ENCODE assay signal across 8 mouse cellular contexts in the genomic region with DNA sequence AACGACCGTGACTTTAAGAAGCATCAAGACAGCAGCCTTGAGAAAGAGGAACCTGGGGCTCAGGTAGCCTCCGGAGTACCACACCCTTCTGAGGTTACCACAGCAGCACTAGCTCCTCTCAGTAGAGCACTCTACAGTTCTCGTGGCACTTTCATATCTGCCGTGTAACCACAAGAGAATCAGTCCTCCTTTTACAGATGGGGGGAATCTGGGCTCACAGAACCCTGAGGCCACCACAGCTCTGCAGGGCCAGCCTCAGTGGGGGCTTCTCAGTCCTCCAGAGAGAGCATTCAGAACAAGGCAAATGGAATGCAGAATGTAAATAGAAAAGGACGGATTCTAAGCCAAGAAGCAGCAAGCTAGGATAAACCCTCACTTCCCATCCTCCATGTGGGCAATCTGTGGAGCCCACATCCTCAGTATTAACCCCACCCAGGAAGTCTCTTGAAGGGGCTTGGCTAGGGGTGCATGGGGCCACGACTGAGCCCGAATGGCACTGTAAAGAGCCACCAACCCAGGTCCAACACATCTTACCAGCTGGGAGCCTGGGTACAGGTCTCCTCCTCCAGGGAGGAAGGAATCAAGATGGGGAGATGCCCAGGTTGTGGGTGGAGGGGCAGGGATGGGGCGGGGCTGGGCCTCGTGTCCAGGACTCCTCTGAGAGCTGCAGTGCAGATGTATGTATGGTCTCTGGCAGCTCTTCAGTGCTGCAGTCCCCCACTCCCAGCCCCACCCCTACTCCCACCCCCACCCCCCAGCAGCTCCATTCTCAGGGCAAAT. TPM values are rescaled to one million over a fixed set of nuclear protein-coding genes. Genes with fewer than 3 reads are reported as not detected.
DNase-seq lines count a peak whose midpoint lies in the region; ATAC-seq and TF ChIP-seq lines count a peak whose summit lies in the region.

No protein-coding gene starts in this region.

- H3K27ac ChIP-seq in cerebellum, adult 2 months (ENCODE audit: insufficient read depth, low read length) = no peak overlapping the region
- peak overlapping the region; percentile 82 for H3K27ac ChIP-seq in hindbrain, embryonic 10.5 days

- TF ChIP-seq CTCF in cerebellum, adult 2 months (IDR thresholded peaks at IDR 0.05; ENCODE audit: borderline replicate concordance, insufficient read depth, low read depth, low read length) = no peak
- TF ChIP-seq CTCF in C2C12 (IDR thresholded peaks at IDR 0.05; ENCODE audit: control insufficient read depth, insufficient read depth, insufficient read length) = no peak

- H3K27me3 ChIP-seq in cerebellum, adult 2 months (ENCODE audit: control insufficient read depth, insufficient read depth, low read length) = no peaks in the 10 kb centered on the region
- H3K27me3 ChIP-seq in C2C12 (ENCODE audit: control insufficient read depth, insufficient read depth, insufficient read length) = no peaks in the 10 kb centered on the region
- peaks cover 52% of the 10 kb centered on the region for H3K27me3 ChIP-seq in hindbrain, embryonic 10.5 days (ENCODE audit: insufficient read depth, poor library complexity, severe bottlenecking)

- H3K4me3 ChIP-seq in cerebellum, adult 2 months (replicated peaks; ENCODE audit: insufficient read depth, low read depth, low read length) = peak overlapping the region; percentile 22
- peak overlapping the region; percentile 76 for H3K4me3 ChIP-seq in C2C12 (ENCODE audit: insufficient read depth, poor library complexity, severe bottlenecking)
- peak overlapping the region; percentile 65 for H3K4me3 ChIP-seq in hindbrain, embryonic 10.5 days

- peak overlapping the region; percentile 69 for H3ac ChIP-seq in C2C12 (ENCODE audit: control insufficient read depth, insufficient read length, low read depth)

- 38% methylated on average over 10 of the region's 10 CpGs for WGBS in cerebellum, adult 2 months
- 55% methylated on average over 10 of the region's 10 CpGs for WGBS in hindbrain, embryonic 10.5 days

- DNase-seq in cerebellum, adult 2 months = no peak
- no peak for DNase-seq in cerebellum, adult 9-10 months
- DNase-seq in hindbrain, embryonic 10.5 days (ENCODE audit: low spot score) = no peak
- DNase-seq in thymus, postnatal 25 days = peak; percentile 36
- no peak for DNase-seq in retina, postnatal 1 day
- no peak for DNase-seq in cerebellum, postnatal 10 days

- H3K79me2 ChIP-seq in C2C12 (ENCODE audit: control insufficient read depth, insufficient read depth) = peaks cover 70% of the 10 kb centered on the region

- no peak for TF ChIP-seq POLR2A in cerebellum, adult 2 months (IDR thresholded peaks at IDR 0.05; ENCODE audit: borderline replicate concordance, insufficient read depth, low read length)

- peaks cover 11% of the 10 kb centered on the region for H3K4me1 ChIP-seq in cerebellum, adult 2 months (ENCODE audit: control insufficient read depth, insufficient read depth, low read length)
- peaks cover 45% of the 10 kb centered on the region for H3K4me1 ChIP-seq in hindbrain, embryonic 10.5 days (replicated peaks)

- ATAC-seq in megakaryocyte, adult 5-6 weeks (ENCODE audit: poor library complexity, severe bottlenecking) = peak; percentile 61

- peaks cover 52% of the 10 kb centered on the region for H3K79me3 ChIP-seq in C2C12 (ENCODE audit: low read depth)

- H3K36me3 ChIP-seq in C2C12 (ENCODE audit: control insufficient read depth, insufficient read depth) = peaks cover 21% of the 10 kb centered on the region
- H3K36me3 ChIP-seq in hindbrain, embryonic 10.5 days = no peaks in the 10 kb centered on the region

- H3K9me3 ChIP-seq in hindbrain, embryonic 10.5 days = no peaks in the 10 kb centered on the region

TF ChIP-seq in C2C12, 6 proteins besides CTCF, POLR2A, EP300 and RAD21:
- no peak for TF ChIP-seq MYOG (IDR thresholded peaks at IDR 0.05; ENCODE audit: control insufficient read depth, extremely low read depth, insufficient read length)
- TF ChIP-seq MAX (IDR thresholded peaks at IDR 0.05) = peak; percentile 42

RNA-seq across cellular contexts. Expression of a gene that starts 1.8 kb away (rescaled TPM):
- polyA plus RNA-seq in cerebellum, adult 2 months (2012; rRNA removed) = 131 and 141 TPM in 2 replicates
- 628 TPM for polyA plus RNA-seq in C2C12 (2012; fragmentation: generic; extraction: Trizol)
- polyA plus RNA-seq in hindbrain, embryonic 10.5 days (2016; fragmentation: Nextera tagmentation; extraction: Ambion mirVana) = 61.0 and 68.8 TPM in 2 replicates
- 112 and 126 TPM in 2 replicates for total RNA-seq in megakaryocyte, adult 5-6 weeks (2015)
- total RNA-seq in megakaryocyte, adult 5-6 weeks (2017) = 230 and 245 TPM in 2 replicates

RNA-seq across cellular contexts. Expression of a gene that starts 46.5 kb away (rescaled TPM):
- polyA plus RNA-seq in cerebellum, adult 2 months (2012; rRNA removed) = 5.4 and 6.1 TPM in 2 replicates
- polyA plus RNA-seq in C2C12 (2012; fragmentation: generic; extraction: Trizol) = 0.04 TPM
- 0.25 and 0.56 TPM in 2 replicates for polyA plus RNA-seq in hindbrain, embryonic 10.5 days (2016; fragmentation: Nextera tagmentation; extraction: Ambion mirVana)
- total RNA-seq in megakaryocyte, adult 5-6 weeks (2015) = 35.5 and 36.2 TPM in 2 replicates
- 32.6 and 35.6 TPM in 2 replicates for total RNA-seq in megakaryocyte, adult 5-6 weeks (2017)

Comparison
In these comparisons a context has a peak if more than half of its experiments do, and no peak if none do; other contexts are left out.
1. H3K4me3 ChIP-seq: peak in every context shown above with its lines; median percentile 76 in C2C12; 65 in hindbrain, embryonic 10.5 days; 22 in cerebellum, adult 2 months.